Comparison of ENCODE assay signal across 10 mouse cellular contexts in genomic region chr3:121720801-121721690, GRCm38 (mm10). TPM values are rescaled to one million over a fixed set of nuclear protein-coding genes. Genes with fewer than 3 reads are reported as not detected.
DNase-seq lines count a peak whose midpoint lies in the region; ATAC-seq and TF ChIP-seq lines count a peak whose summit lies in the region.
"Had no signal": no experiment of that assay in that cellular context is flagged by ENCODE, and none has a peak within 500 bp of the region (broad histone marks: within the 10 kb centered on the region; RNA-seq: fewer than 3 reads in every experiment).

No protein-coding gene starts in this region.

- H3K9ac ChIP-seq in kidney, embryonic 15.5 days: no peak overlapping the region
- no peak overlapping the region for H3K9ac ChIP-seq in kidney, embryonic 14.5 days (ENCODE audit: low read depth, low read length)
- 0 out of 2 replicates have a peak overlapping the region, but pooled peaks have one; percentile 18 for H3K9ac ChIP-seq in CH12.LX (ENCODE audit: insufficient read depth, low read depth)
- H3K9ac ChIP-seq in midbrain, embryonic 13.5 days (replicated peaks): no peak overlapping the region

- 41% methylated on average over 14 of the region's 14 CpGs for whole genome bisulfite sequencing in kidney, embryonic 15.5 days
- 48% methylated on average over 14 of the region's 14 CpGs for WGBS in kidney, embryonic 14.5 days
- WGBS in midbrain, embryonic 13.5 days: 43% methylated on average over 14 of the region's 14 CpGs

- TF ChIP-seq POLR2A in CH12.LX (IDR thresholded peaks at IDR 0.05; ENCODE audit: low read depth, low read length): no peak
- no peak for TF ChIP-seq POLR2A in bone marrow macrophage, adult 2 months (IDR thresholded peaks at IDR 0.05; ENCODE audit: borderline replicate concordance, low read depth, low read length)

- no peak overlapping the region for H3K27ac ChIP-seq in kidney, embryonic 15.5 days
- H3K27ac ChIP-seq in kidney, embryonic 14.5 days (ENCODE audit: low read depth, low read length): no peak overlapping the region
- no peak overlapping the region for H3K27ac ChIP-seq in CH12.LX (ENCODE audit: insufficient read depth, low read depth)
- no peak overlapping the region for H3K27ac ChIP-seq in bone marrow macrophage, adult 2 months (ENCODE audit: insufficient read depth, low read depth, low read length)
- H3K27ac ChIP-seq in midbrain, embryonic 13.5 days: no peak overlapping the region; the same call in 1 of the 2 replicates

- H3K4me1 ChIP-seq in kidney, embryonic 15.5 days: peaks cover 26% of the 10 kb centered on the region
- H3K4me1 ChIP-seq in kidney, embryonic 14.5 days (ENCODE audit: control insufficient read depth, insufficient read depth, low read length): peaks cover 14% of the 10 kb centered on the region
- peaks cover 0 to 31% of the 10 kb centered on the region in 2 experiments; a peak in 2 of 4 replicates for H3K4me1 ChIP-seq in CH12.LX (ENCODE audit: control insufficient read depth in 1 of 2, insufficient read depth in 2 of 2)
- peaks cover 10% of the 10 kb centered on the region for H3K4me1 ChIP-seq in bone marrow macrophage, adult 2 months (ENCODE audit: control insufficient read depth, insufficient read depth, low read length)
- peaks cover 31% of the 10 kb centered on the region for H3K4me1 ChIP-seq in midbrain, embryonic 13.5 days (replicated peaks)

- H3K79me2 ChIP-seq in CH12.LX (replicated peaks; ENCODE audit: control insufficient read depth, extremely low read depth, insufficient read depth, poor library complexity, severe bottlenecking): no peaks in the 10 kb centered on the region

- peak overlapping the region; percentile 15; the same call in 1 of the 2 replicates for H3K4me2 ChIP-seq in kidney, embryonic 15.5 days
- H3K4me2 ChIP-seq in kidney, embryonic 14.5 days (replicated peaks; ENCODE audit: low read depth, low read length): no peak overlapping the region
- H3K4me2 ChIP-seq in CH12.LX (ENCODE audit: insufficient read depth, low read depth, poor library complexity, severe bottlenecking): peak overlapping the region; percentile 91
- peak overlapping the region; percentile 25 for H3K4me2 ChIP-seq in midbrain, embryonic 13.5 days (replicated peaks)

- H3K9me3 ChIP-seq in kidney, embryonic 15.5 days (replicated peaks): no peaks in the 10 kb centered on the region
- H3K9me3 ChIP-seq in kidney, embryonic 14.5 days (ENCODE audit: control insufficient read depth, low read length): no peaks in the 10 kb centered on the region
- H3K9me3 ChIP-seq in CH12.LX (replicated peaks; ENCODE audit: low read length): no peaks in the 10 kb centered on the region
- no peaks in the 10 kb centered on the region for H3K9me3 ChIP-seq in midbrain, embryonic 13.5 days

- no peak for TF ChIP-seq RAD21 in CH12.LX (IDR thresholded peaks at IDR 0.05; ENCODE audit: low read depth, low read length)

- H3K27me3 ChIP-seq in kidney, embryonic 15.5 days: peaks cover 8% of the 10 kb centered on the region; the same call in 1 of the 2 replicates
- no peaks in the 10 kb centered on the region; the same call in 1 of the 2 replicates for H3K27me3 ChIP-seq in kidney, embryonic 14.5 days (ENCODE audit: control insufficient read depth, insufficient read depth, low read length)
- H3K27me3 ChIP-seq in CH12.LX (replicated peaks): no peaks in the 10 kb centered on the region
- H3K27me3 ChIP-seq in midbrain, embryonic 13.5 days: peaks cover 38% of the 10 kb centered on the region

- ATAC-seq in kidney, embryonic 15.5 days (replicated peaks; ENCODE audit: low FRiP score): no peak
- no peak for ATAC-seq in kidney, embryonic 14.5 days (ENCODE audit: low FRiP score, low TSS enrichment)
- ATAC-seq in midbrain, embryonic 13.5 days: no peak

- dilution Hi-C loops in CH12.LX (cut with MboI; ENCODE audit: extremely low pct_ligation_motif_present, extremely low pct_unique_long_range_greater_than_20kb, low sequenced_read_pairs): no loop called here

- TF ChIP-seq CTCF in CH12.LX (conservative IDR thresholded peaks at IDR 0.05 in 1 of 2, IDR thresholded peaks at IDR 0.05 in 1 of 2; ENCODE audit: low read depth in 2 of 2, low read length in 2 of 2): no peak
- TF ChIP-seq CTCF in bone marrow macrophage, adult 2 months (IDR thresholded peaks at IDR 0.05; ENCODE audit: low read depth, low read length): no peak

- H3K4me3 ChIP-seq in kidney, embryonic 15.5 days (replicated peaks): no peak overlapping the region
- no peak overlapping the region for H3K4me3 ChIP-seq in kidney, embryonic 14.5 days (ENCODE audit: low read length)
- peak overlapping the region; percentile 15 to 29 (median 18) for H3K4me3 ChIP-seq in CH12.LX (replicated peaks in 1 of 3; ENCODE audit: low read depth in 2 of 3, low read length in 2 of 3, poor library complexity in 1 of 3)
- H3K4me3 ChIP-seq in bone marrow macrophage, adult 2 months (ENCODE audit: insufficient read depth, low read length): peak overlapping the region; percentile 18; the same call in 1 of the 2 replicates
- no peak overlapping the region for H3K4me3 ChIP-seq in midbrain, embryonic 13.5 days (replicated peaks)

- in situ Hi-C loops in CH12.LX (cut with MboI; ENCODE audit: low pct_ligation_motif_present, low pct_unique_long_range_greater_than_20kb, low sequenced_read_pairs): loop anchor here (5.0 to 25.0 kb wide), 2 partner anchors 174 to 409 kb away; no protein-coding TSS in a partner anchor

- peak; percentile 25; the same call in 1 of the 2 replicates for TF ChIP-seq EP300 in CH12.LX (IDR thresholded peaks at IDR 0.05; ENCODE audit: low read length)

- no peaks in the 10 kb centered on the region for H3K36me3 ChIP-seq in kidney, embryonic 15.5 days
- no peaks in the 10 kb centered on the region for H3K36me3 ChIP-seq in kidney, embryonic 14.5 days (ENCODE audit: control insufficient read depth, insufficient read depth, low read length)
- H3K36me3 ChIP-seq in CH12.LX (replicated peaks in 1 of 2; ENCODE audit: control insufficient read depth in 1 of 2, insufficient read depth in 1 of 2, low read length in 1 of 2): no peaks in the 10 kb centered on the region
- H3K36me3 ChIP-seq in midbrain, embryonic 13.5 days: no peaks in the 10 kb centered on the region

- DNase-seq in CH12.LX (ENCODE audit: extremely low read depth): peak; percentile 29
- no peak for DNase-seq in frontal cortex, postnatal 10 days (ENCODE audit: low spot score in 2 of 2)
- DNase-seq in cerebellum, postnatal 4 days (ENCODE audit: low spot score in 2 of 2): no peak

TF ChIP-seq in CH12.LX, 34 proteins besides CTCF, POLR2A, EP300 and RAD21:
- peak; percentile 36 for TF ChIP-seq ETS1 (conservative IDR thresholded peaks at IDR 0.05; ENCODE audit: low read depth, low read length)
- no peak for TF ChIP-seq NELFE (IDR thresholded peaks at IDR 0.05; ENCODE audit: low read depth, low read length)
- peak; percentile 94 for TF ChIP-seq MAFK (IDR thresholded peaks at IDR 0.05; ENCODE audit: insufficient replicate concordance, low read length)
- TF ChIP-seq JUND (conservative IDR thresholded peaks at IDR 0.05; ENCODE audit: low read depth, low read length): peak; percentile 22; the same call in 1 of the 2 replicates

RNA-seq across cellular contexts. Expression of gene F3, which starts 2.3 kb away (rescaled TPM):
- 16.7 and 17.4 TPM in 2 replicates for polyA plus RNA-seq in kidney, embryonic 15.5 days (2015; fragmentation: Nextera tagmentation; extraction: Ambion mirVana)
- polyA plus RNA-seq in kidney, embryonic 14.5 days (2014; fragmentation: Nextera tagmentation; extraction: Ambion mirVana): 16.6 and 19.3 TPM in 2 replicates
- total RNA-seq in CH12.LX (2012; rRNA removed): 0.34 and 0.55 TPM in 2 replicates
- 0.46 and 0.86 TPM in 2 replicates for total RNA-seq in CH12.LX (2014; rRNA removed)
- polyA plus RNA-seq in CH12.LX (2012; ENCODE audit: insufficient read length, low read depth): 0.73 and 0.86 TPM in 2 replicates
- polyA plus RNA-seq in bone marrow macrophage, adult 2 months (2012; ENCODE audit: insufficient read depth, insufficient read length, missing spikeins): 0.44 TPM in 1 of 2 replicates, not detected in the other
- polyA plus RNA-seq in midbrain, embryonic 13.5 days (2015; fragmentation: Nextera tagmentation; extraction: Ambion mirVana): 5.0 and 5.5 TPM in 2 replicates

RNA-seq across cellular contexts. Expression of gene 4930432M17Rik, which starts 50.5 kb away (rescaled TPM):
- not detected in 2 replicates for polyA plus RNA-seq in kidney, embryonic 15.5 days (2015; fragmentation: Nextera tagmentation; extraction: Ambion mirVana)
- not detected in 2 replicates for polyA plus RNA-seq in kidney, embryonic 14.5 days (2014; fragmentation: Nextera tagmentation; extraction: Ambion mirVana)
- total RNA-seq in CH12.LX (2012; rRNA removed): not detected in 2 replicates
- not detected in 2 replicates for total RNA-seq in CH12.LX (2014; rRNA removed)
- polyA plus RNA-seq in CH12.LX (2012; ENCODE audit: insufficient read length, low read depth): not detected in 2 replicates
- not detected in 2 replicates for polyA plus RNA-seq in bone marrow macrophage, adult 2 months (2012; ENCODE audit: insufficient read depth, insufficient read length, missing spikeins)
- polyA plus RNA-seq in midbrain, embryonic 13.5 days (2015; fragmentation: Nextera tagmentation; extraction: Ambion mirVana): not detected in 2 replicates
- polyA plus RNA-seq: heart, postnatal 0 days; neural tube, embryonic 14.5 days; stomach, embryonic 14.5 days had no signal

Comparison
In these comparisons a context has a peak if more than half of its experiments do, and no peak if none do; other contexts are left out.
1. H3K4me3 ChIP-seq: peak in CH12.LX (3 of 3) and bone marrow macrophage, adult 2 months (single experiment); none in kidney, embryonic 15.5 days (single experiment), kidney, embryonic 14.5 days (single experiment) and midbrain, embryonic 13.5 days (single experiment).